Mouse (Mus musculus) stomach, postnatal 0 days (tissue): Measurements from ENCODE around the gene Kif26b.

Experiments used
- CTCF ChIP-seq: IDR thresholded peaks from 2 replicates; pipeline ENCODE4 v1.5.1; 2016; ENCODE audit warnings: antibody characterized with exemption, low read depth, mild to moderate bottlenecking, moderate library complexity
- EP300 ChIP-seq: optimal IDR thresholded peaks from 2 replicates; pipeline ENCODE3; 2016; ENCODE audit warnings: antibody characterized with exemption

DNA sequence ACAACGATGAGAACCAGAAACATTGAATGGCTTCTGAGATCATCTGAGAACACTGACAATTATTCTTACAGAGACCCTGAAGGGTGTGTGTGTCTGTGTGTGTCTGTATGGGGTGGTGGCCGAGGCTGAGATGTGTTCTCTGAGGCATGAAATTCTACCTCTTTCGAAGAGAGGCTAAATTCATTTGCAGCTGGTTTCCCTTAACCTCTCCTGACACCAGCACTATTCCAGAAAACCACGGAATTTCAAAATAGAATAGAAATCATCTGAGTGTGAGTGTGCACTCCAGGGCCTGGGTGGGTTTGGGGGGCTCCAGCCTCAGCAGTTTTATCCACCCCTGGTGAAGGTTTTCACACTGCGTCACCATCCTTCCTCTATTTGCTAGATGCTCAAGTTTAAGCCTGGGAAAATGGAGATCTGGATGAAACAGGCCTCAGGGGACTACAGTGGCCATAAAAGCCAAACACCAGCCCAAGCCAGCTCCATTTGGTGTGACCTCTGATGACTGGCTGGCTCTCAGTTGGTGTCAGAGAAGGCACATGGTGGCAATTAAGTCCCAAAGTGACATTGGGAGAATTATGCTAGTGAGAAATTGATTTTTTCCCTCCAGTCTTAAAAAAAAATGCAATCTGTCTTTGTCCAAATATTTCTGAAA lies 56.6 kb downstream of the Kif26b start:
- TF ChIP-seq CTCF (no peak), EP300 (no peak)
